Mouse (Mus musculus): ENCODE measurements around the gene Jade1. TPM values are rescaled to one million over a fixed set of nuclear protein-coding genes. Genes with fewer than 3 reads are reported as not detected.

Jade1 gene
- polyA plus RNA-seq, 1 experiment from 2014 or later = 13.8 TPM

DNA sequence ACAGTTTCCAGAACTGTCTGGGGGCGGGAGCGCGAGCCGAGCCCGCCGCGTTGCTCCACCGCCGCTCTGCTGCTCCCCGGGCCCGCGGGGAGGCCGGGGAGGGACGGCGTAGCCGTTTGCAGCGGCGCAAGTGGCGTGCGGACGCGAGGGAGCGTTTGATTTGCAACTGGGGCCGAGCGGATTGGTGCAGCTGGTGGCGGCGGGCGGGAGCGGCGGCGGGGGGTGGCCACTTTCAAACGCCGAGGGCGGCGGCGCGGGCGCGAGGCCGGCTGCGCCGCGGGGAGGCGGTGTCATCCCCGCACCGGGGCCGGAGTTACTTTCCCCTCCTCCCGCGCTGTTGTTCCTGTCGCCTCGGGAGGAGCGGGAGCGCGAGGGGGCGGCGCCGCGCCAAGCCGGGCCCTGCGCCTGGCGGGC, 9.9 kb downstream of the Jade1 start:
- under 1% methylated on average over 56 of the region's 61 CpGs for WGBS (ENCODE audit: insufficient replicate concordance)
- Histone ChIP-seq H3K4me2 (peak overlapping the region; percentile 98), H3K27ac (peak overlapping the region; percentile 97), H3K27me3 (replicated peaks) (peaks cover 3% of the 10 kb centered on the region; the same call in 1 of the 2 replicates), H3K9me3 (replicated peaks) (no peaks in the 10 kb centered on the region), H3K9ac (peak overlapping the region; percentile 90), H3K4me1 (peaks cover 48% of the 10 kb centered on the region), H3K36me3 (no peaks in the 10 kb centered on the region), H3K4me3 (peak overlapping the region; percentile 75)
- peak; percentile 71 for ATAC-seq

DNA sequence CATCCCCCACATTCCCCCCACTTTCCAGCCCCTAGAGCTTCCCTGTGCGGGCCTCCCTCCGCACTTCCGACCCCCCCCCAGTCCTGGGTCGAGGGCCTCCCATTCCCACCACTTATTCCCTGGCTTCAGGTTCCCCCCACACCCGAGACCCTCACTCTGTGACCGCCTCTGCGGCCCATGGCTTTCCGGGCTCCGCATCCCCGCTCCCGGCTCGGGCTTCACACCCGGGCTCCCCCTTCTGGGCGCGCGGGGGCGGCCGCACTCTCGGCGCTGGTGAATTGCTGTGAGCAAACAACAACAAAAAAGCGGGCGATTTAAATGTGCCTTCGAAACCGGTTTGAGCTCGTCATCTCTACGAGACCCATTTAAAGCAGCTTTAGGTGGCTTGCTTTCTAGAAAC, 10.4 kb downstream of the Jade1 start:
- Histone ChIP-seq H3K4me2 (peak overlapping the region; percentile 98), H3K27me3 (replicated peaks) (peaks cover 3% of the 10 kb centered on the region; the same call in 1 of the 2 replicates), H3K36me3 (no peaks in the 10 kb centered on the region), H3K9me3 (replicated peaks) (no peaks in the 10 kb centered on the region), H3K4me3 (peak overlapping the region; percentile 75), H3K4me1 (peaks cover 53% of the 10 kb centered on the region), H3K27ac (peak overlapping the region; percentile 97), H3K9ac (peak overlapping the region; percentile 90)
- ATAC-seq = peak; percentile 21
- under 1% methylated on average over 26 of the region's 26 CpGs for WGBS (ENCODE audit: insufficient replicate concordance)

DNA sequence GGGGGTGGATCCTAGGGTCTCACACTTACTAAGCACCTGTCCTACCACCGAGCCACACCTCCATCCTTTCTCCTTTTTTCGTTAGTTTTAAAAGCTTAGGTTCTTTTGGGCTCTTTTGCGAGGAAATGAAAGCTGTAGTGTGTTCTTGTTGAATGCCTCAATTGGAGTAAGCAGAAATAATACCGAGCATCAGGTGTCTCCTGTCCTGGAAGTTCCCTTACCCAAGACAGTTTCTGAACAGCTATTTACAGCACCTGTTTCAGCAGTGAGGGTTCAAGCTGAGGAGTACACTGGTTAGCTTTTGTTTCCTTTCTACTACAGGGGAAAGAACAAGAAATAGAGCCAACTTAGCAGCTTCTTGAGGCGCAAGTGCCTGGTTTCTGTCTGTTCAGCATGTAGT, 14.4 kb downstream of the Jade1 start:
- Histone ChIP-seq H3K36me3 (no peaks in the 10 kb centered on the region), H3K9ac (no peak overlapping the region), H3K4me3 (no peak overlapping the region), H3K4me1 (peaks cover 86% of the 10 kb centered on the region), H3K27me3 (replicated peaks) (no peaks in the 10 kb centered on the region), H3K9me3 (replicated peaks) (no peaks in the 10 kb centered on the region), H3K4me2 (no peak overlapping the region), H3K27ac (no peak overlapping the region)
- ATAC-seq = no peak
- 83% methylated on average over 5 of the region's 5 CpGs for WGBS (ENCODE audit: insufficient replicate concordance)

- peaks cover 88% of the 10 kb centered on the region for H3K4me1 ChIP-seq
- H3K4me3 ChIP-seq = no peak overlapping the region
- H3K9me3 ChIP-seq (replicated peaks) = no peaks in the 10 kb centered on the region
- no peaks in the 10 kb centered on the region for H3K36me3 ChIP-seq
- 59% methylated on average over 4 of the region's 4 CpGs for WGBS (ENCODE audit: insufficient replicate concordance)
- H3K27ac ChIP-seq = no peak overlapping the region
- H3K27me3 ChIP-seq (replicated peaks) = no peaks in the 10 kb centered on the region
- no peak for ATAC-seq
- H3K4me2 ChIP-seq = no peak overlapping the region
- H3K9ac ChIP-seq = no peak overlapping the region
These were observed 16.6 kb downstream of the Jade1 start for GRCm38 (mm10) chr3:41572131-41572530.

DNA sequence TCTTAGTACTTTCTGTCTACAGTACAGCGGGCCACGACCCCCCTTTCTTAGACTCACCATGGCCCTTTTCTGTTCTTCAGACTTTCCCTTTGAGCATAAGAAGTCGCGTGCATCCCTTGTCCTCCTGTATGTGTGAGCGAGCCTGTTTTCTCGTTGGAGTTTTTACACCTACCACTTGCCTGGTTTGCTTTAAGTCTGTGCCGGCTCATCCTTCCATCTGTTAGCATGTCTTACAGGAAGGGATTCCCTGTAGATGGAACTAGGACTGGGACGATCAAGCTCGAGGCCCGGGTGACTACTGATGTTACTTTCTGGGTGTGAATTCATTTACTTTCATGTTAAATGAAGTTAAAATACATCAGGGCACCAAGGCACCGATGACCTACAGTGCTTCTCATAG, 17.4 kb downstream of the Jade1 start:
- H3K9ac ChIP-seq = no peak overlapping the region
- H3K4me1 ChIP-seq = peaks cover 85% of the 10 kb centered on the region
- H3K9me3 ChIP-seq (replicated peaks) = no peaks in the 10 kb centered on the region
- H3K4me3 ChIP-seq = no peak overlapping the region
- H3K36me3 ChIP-seq = no peaks in the 10 kb centered on the region
- no peaks in the 10 kb centered on the region for H3K27me3 ChIP-seq (replicated peaks)
- no peak overlapping the region for H3K27ac ChIP-seq
- no peak for ATAC-seq
- WGBS (ENCODE audit: insufficient replicate concordance) = 79% methylated on average over 11 of the region's 11 CpGs
- H3K4me2 ChIP-seq = no peak overlapping the region

DNA sequence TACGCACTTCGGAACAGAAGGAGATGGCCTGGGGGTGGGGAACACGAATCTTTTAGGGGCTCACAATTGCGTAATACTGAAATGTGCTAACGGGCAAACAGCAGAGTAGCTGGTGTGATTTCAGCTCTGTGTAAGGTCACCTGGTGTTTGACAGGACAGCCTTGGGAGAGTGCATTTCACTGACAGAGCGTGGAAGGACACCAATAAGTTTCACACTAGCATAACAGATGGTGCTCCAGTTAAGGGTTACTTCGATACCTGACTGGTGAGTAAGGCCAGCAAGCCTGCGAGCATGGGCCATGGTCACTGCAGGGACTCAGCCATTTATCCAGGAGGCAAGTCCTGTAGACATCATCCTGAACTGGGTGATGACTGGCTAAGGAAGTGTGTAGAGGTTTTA, 18.7 kb downstream of the Jade1 start:
- WGBS (ENCODE audit: insufficient replicate concordance) = 63% methylated on average over 8 of the region's 8 CpGs
- H3K27me3 ChIP-seq (replicated peaks) = no peaks in the 10 kb centered on the region
- H3K4me3 ChIP-seq = no peak overlapping the region
- H3K36me3 ChIP-seq = no peaks in the 10 kb centered on the region
- H3K4me2 ChIP-seq = no peak overlapping the region
- H3K9ac ChIP-seq = no peak overlapping the region
- H3K4me1 ChIP-seq = peaks cover 87% of the 10 kb centered on the region
- no peaks in the 10 kb centered on the region for H3K9me3 ChIP-seq (replicated peaks)
- H3K27ac ChIP-seq = no peak overlapping the region
- ATAC-seq = 0 out of 2 replicates have a peak, but pooled peaks have one; percentile 16

GRCm38 (mm10) chr3:41574720-41575435, 19.3 kb downstream of the Jade1 start:
- WGBS (ENCODE audit: insufficient replicate concordance) = 34% methylated on average over 7 of the region's 7 CpGs
- Histone ChIP-seq H3K4me2 (no peak overlapping the region), H3K36me3 (no peaks in the 10 kb centered on the region), H3K27ac (no peak overlapping the region), H3K9ac (no peak overlapping the region), H3K27me3 (replicated peaks) (no peaks in the 10 kb centered on the region), H3K4me1 (peaks cover 87% of the 10 kb centered on the region), H3K4me3 (no peak overlapping the region), H3K9me3 (replicated peaks) (no peaks in the 10 kb centered on the region)
- no peak for ATAC-seq

DNA sequence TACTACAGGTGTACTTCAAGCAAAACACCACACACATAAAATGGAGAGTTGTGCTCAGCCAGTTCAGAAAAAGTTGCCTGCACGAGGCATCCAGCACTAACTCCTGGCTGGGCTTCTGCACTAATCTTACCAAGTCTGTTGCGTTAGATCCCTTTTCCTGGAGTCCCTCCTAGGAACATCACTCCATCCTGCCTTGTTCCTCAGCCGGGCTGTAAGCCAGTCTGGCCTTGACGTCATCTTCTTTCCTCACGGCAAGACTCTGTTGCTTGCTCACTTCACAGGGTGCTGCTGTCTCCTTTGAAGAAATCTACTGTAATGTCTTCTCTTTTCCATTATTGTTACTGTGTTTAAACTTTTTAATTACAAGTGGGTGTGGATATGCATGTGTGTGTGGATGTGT, 20.4 kb downstream of the Jade1 start:
- WGBS (ENCODE audit: insufficient replicate concordance) = 77% methylated on average over 5 of the region's 5 CpGs
- Histone ChIP-seq H3K4me2 (no peak overlapping the region), H3K27ac (no peak overlapping the region), H3K9ac (no peak overlapping the region), H3K36me3 (no peaks in the 10 kb centered on the region), H3K4me1 (peaks cover 87% of the 10 kb centered on the region), H3K27me3 (replicated peaks) (no peaks in the 10 kb centered on the region), H3K9me3 (replicated peaks) (no peaks in the 10 kb centered on the region), H3K4me3 (no peak overlapping the region)
- no peak for ATAC-seq

- peaks cover 84% of the 10 kb centered on the region for H3K4me1 ChIP-seq
- 68% methylated on average over 2 of the region's 2 CpGs for WGBS (ENCODE audit: insufficient replicate concordance)
These were observed 21.7 kb downstream of the Jade1 start for GRCm38 (mm10) chr3:41577240-41577639.

DNA sequence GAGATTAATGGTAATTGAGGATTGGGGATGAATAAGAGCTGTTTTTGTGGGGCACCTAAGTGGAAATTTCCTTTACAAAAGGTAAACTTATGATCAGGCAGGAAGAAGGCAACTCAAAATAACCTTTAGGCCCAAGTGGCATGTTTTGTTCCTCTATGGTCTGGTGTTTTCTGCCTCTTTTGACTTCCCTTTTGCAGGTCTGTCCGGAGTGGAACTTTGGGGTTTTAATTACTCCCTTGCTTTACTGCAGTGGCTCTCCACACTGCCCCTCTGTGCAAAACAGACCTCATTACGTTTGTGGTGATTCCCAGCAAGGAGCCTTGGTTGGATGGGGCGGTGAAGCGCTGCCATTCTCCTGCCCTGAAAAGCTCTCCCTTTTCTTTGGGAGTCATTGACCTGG, 24.3 kb downstream of the Jade1 start:
- no peak for ATAC-seq
- H3K27ac ChIP-seq = no peak overlapping the region
- H3K4me2 ChIP-seq = no peak overlapping the region
- H3K9me3 ChIP-seq (replicated peaks) = no peaks in the 10 kb centered on the region
- 68% methylated on average over 4 of the region's 4 CpGs for WGBS (ENCODE audit: insufficient replicate concordance)
- no peaks in the 10 kb centered on the region for H3K27me3 ChIP-seq (replicated peaks)
- H3K4me3 ChIP-seq = no peak overlapping the region
- peaks cover 32% of the 10 kb centered on the region for H3K36me3 ChIP-seq
- peaks cover 68% of the 10 kb centered on the region for H3K4me1 ChIP-seq
- H3K9ac ChIP-seq = no peak overlapping the region

More at GRCm38 (mm10) chr3:41577240-41577639, 21.7 kb downstream of the Jade1 start:
- no peak for ATAC-seq
- no peak overlapping the region for H3K4me2 ChIP-seq
- peaks cover 9% of the 10 kb centered on the region; the same call in 1 of the 2 replicates for H3K36me3 ChIP-seq
- H3K4me3 ChIP-seq = no peak overlapping the region
- H3K9me3 ChIP-seq (replicated peaks) = no peaks in the 10 kb centered on the region
- H3K27me3 ChIP-seq (replicated peaks) = no peaks in the 10 kb centered on the region
- H3K27ac ChIP-seq = no peak overlapping the region
- H3K9ac ChIP-seq = no peak overlapping the region

DNA sequence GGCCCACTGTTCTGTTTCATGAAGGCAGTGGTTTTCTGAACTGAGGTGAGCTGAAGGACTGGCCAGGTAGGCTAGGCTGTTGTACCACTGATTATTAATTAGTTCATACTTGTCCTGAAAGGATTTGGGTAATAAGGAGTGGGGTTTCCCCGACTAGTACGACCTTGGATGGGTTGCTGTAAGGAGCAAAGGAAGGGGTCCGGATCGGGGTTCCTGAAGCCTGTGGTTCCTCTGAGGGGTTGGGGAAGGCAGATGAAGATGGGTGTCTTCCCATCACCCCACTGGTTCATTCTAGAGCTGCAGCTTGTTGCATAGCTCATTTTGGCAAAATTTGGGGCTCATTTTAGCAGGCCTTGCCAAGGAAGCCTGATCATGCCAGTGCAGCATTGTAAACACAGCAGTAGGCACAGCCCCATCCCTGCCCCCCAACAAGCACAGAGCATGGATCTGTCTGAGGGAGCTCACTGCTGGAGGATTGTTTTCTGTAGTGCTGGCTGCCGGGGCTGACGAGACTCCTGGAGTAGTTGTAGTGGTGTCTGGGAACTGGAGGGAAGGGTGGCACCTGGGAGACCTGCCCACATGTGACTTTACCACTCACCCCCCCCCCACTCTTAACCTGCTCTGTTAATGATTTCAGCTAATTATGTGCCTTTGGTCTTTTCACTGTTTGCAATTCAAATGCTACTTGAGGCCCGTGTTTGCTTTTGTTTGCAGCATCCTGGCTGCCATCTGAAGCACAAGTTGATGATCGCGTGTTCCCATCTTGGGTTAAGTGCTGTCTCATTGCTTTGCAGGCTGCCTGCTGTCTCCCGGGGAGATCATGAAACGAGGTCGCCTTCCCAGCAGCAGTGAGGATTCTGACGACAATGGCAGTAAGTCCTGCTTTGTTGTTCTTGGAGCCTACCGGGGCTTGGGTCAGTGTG, 25.1 kb downstream of the Jade1 start:
- no peak for ATAC-seq
- Histone ChIP-seq H3K4me2 (peak overlapping the region; percentile 24; the same call in 1 of the 2 replicates), H3K4me3 (no peak overlapping the region), H3K27me3 (replicated peaks) (no peaks in the 10 kb centered on the region), H3K4me1 (peaks cover 67% of the 10 kb centered on the region), H3K36me3 (peaks cover 40% of the 10 kb centered on the region), H3K9me3 (replicated peaks) (no peaks in the 10 kb centered on the region), H3K27ac (peak overlapping the region; percentile 75), H3K9ac (no peak overlapping the region)
- WGBS (ENCODE audit: insufficient replicate concordance) = 74% methylated on average over 14 of the region's 14 CpGs

- H3K4me3 ChIP-seq = no peak overlapping the region
- H3K27ac ChIP-seq = peak overlapping the region; percentile 75
- H3K4me1 ChIP-seq = peaks cover 69% of the 10 kb centered on the region
- peak overlapping the region; percentile 24 for H3K4me2 ChIP-seq
- peak; percentile 41; the same call in 1 of the 2 replicates for ATAC-seq
- 74% methylated on average over 8 of the region's 8 CpGs for WGBS (ENCODE audit: insufficient replicate concordance)
- no peaks in the 10 kb centered on the region for H3K27me3 ChIP-seq (replicated peaks)
- H3K9ac ChIP-seq = no peak overlapping the region
- H3K36me3 ChIP-seq = peaks cover 43% of the 10 kb centered on the region
- H3K9me3 ChIP-seq (replicated peaks) = no peaks in the 10 kb centered on the region
These were observed 25.9 kb downstream of the Jade1 start for GRCm38 (mm10) chr3:41581436-41581835.
